In the genomic region with DNA sequence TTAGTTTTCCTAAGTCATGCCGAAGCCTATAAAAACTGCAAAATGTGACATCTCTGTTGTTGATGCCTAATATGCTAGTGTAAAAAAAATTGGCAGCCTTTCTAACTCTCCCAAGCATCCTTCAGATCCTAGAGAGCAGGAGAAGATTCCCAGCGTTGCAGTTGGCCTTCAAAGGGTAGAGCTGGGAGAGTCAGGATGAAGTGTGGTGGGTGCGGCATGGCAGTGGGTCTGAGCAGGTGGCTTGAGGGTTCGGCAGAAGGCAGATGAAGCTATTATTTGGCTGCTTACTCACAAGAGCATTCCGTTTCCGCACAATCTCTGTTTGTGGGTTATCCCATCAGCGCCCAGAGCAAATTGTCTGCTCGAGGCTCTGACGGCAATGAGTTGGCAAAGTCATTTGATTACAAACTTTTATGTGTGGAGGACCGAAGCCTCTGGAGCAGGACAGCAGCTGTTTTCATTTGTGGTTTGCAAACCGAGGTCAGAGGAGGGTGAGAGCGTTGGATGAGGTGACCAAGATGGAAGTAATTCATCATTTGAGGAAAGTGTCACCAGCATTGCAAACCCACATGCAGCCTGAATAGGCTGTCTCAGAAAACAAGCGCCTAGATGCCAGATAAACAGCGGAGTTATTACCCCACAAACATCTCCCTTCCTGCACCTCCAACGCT, we compare ENCODE assay signal across 21 mouse cellular contexts.
DNase-seq lines count a peak whose midpoint lies in the region; ATAC-seq and TF ChIP-seq lines count a peak whose summit lies in the region.
"Had no signal": no experiment of that assay in that cellular context is flagged by ENCODE, and none has a peak within 500 bp of the region (broad histone marks: within the 10 kb centered on the region; RNA-seq: fewer than 3 reads in every experiment).

No protein-coding gene starts in this region.

- H3K4me1 ChIP-seq in kidney, adult 2 months (ENCODE audit: control insufficient read depth, insufficient read depth, low read length) = no peaks in the 10 kb centered on the region
- H3K4me1 ChIP-seq in kidney, embryonic 14.5 days (ENCODE audit: control insufficient read depth, insufficient read depth, low read length) = peaks cover 13% of the 10 kb centered on the region; the same call in 1 of the 2 replicates
- H3K4me1 ChIP-seq in lung, embryonic 15.5 days = no peaks in the 10 kb centered on the region
- H3K4me1 ChIP-seq: embryonic facial prominence, embryonic 13.5 days; hindbrain, embryonic 10.5 days; liver, embryonic 12.5 days; midbrain, embryonic 13.5 days had no signal

- no peak overlapping the region for H3K4me3 ChIP-seq in kidney, adult 2 months (ENCODE audit: insufficient read depth, low read depth, low read length)
- H3K4me3 ChIP-seq in kidney, embryonic 14.5 days (ENCODE audit: low read length) = no peak overlapping the region
- H3K4me3 ChIP-seq in C2C12 (ENCODE audit: insufficient read depth, poor library complexity, severe bottlenecking) = no peak overlapping the region
- H3K4me3 ChIP-seq in lung, embryonic 15.5 days = no peak overlapping the region
- H3K4me3 ChIP-seq: embryonic facial prominence, embryonic 13.5 days; hindbrain, embryonic 10.5 days; limb, embryonic 12.5 days; liver, embryonic 12.5 days; midbrain, embryonic 13.5 days had no signal

- no peaks in the 10 kb centered on the region for H3K9me3 ChIP-seq in kidney, embryonic 14.5 days (ENCODE audit: control insufficient read depth, low read length)
- H3K9me3 ChIP-seq in lung, embryonic 15.5 days = no peaks in the 10 kb centered on the region
- H3K9me3 ChIP-seq: embryonic facial prominence, embryonic 13.5 days; hindbrain, embryonic 10.5 days; limb, embryonic 12.5 days; liver, embryonic 12.5 days; midbrain, embryonic 13.5 days had no signal

- no peak for ATAC-seq in kidney, embryonic 14.5 days (ENCODE audit: low FRiP score, low TSS enrichment)
- ATAC-seq in lung, embryonic 15.5 days (ENCODE audit: borderline replicate concordance, extremely low read depth, low FRiP score, low TSS enrichment) = peak; percentile 29; the same call in 1 of the 2 replicates
- ATAC-seq: forebrain, embryonic 14.5 days; hindbrain, postnatal 0 days; intestine, postnatal 0 days; liver, embryonic 12.5 days; midbrain, embryonic 13.5 days had no signal

- DNase-seq in kidney, adult 2 months = peak; percentile 1
- DNase-seq in lung, postnatal 4 days = peak; percentile 29 to 63
- DNase-seq in ovary, postnatal 14 days (ENCODE audit: low spot score) = no peak
- DNase-seq in spleen, postnatal 10 days (ENCODE audit: low spot score in 2 of 2) = no peak
- DNase-seq in embryo, embryonic 11 days = no peak
- DNase-seq: cerebellum, adult 2 months; gastrocnemius, postnatal 14 days had no signal

- TF ChIP-seq POLR2A in kidney, adult 2 months (IDR thresholded peaks at IDR 0.05; ENCODE audit: low read depth, low read length) = no peak

- H3K27ac ChIP-seq in kidney, adult 2 months (ENCODE audit: insufficient read depth, low read depth, low read length) = no peak overlapping the region
- H3K27ac ChIP-seq in kidney, embryonic 14.5 days (ENCODE audit: low read depth, low read length) = no peak overlapping the region
- no peak overlapping the region for H3K27ac ChIP-seq in lung, embryonic 15.5 days
- H3K27ac ChIP-seq: embryonic facial prominence, embryonic 13.5 days; hindbrain, embryonic 10.5 days; hindbrain, postnatal 0 days; limb, embryonic 12.5 days; liver, embryonic 12.5 days; macrophage; midbrain, embryonic 13.5 days; stomach, postnatal 0 days had no signal

- H3K79me3 ChIP-seq in C2C12 (ENCODE audit: low read depth) = no peaks in the 10 kb centered on the region

- 48% methylated on average over 15 of the region's 15 CpGs for WGBS in kidney, adult 2 months
- WGBS in kidney, embryonic 14.5 days = 59% methylated on average over 15 of the region's 15 CpGs
- WGBS in lung, embryonic 15.5 days = 40% methylated on average over 15 of the region's 15 CpGs

- no peaks in the 10 kb centered on the region for H3K36me3 ChIP-seq in kidney, adult 2 months (ENCODE audit: control insufficient read depth, insufficient read depth, low read length)
- H3K36me3 ChIP-seq in kidney, embryonic 14.5 days (ENCODE audit: control insufficient read depth, insufficient read depth, low read length) = no peaks in the 10 kb centered on the region
- no peaks in the 10 kb centered on the region for H3K36me3 ChIP-seq in C2C12 (ENCODE audit: control insufficient read depth, insufficient read depth)
- no peaks in the 10 kb centered on the region for H3K36me3 ChIP-seq in lung, embryonic 15.5 days
- H3K36me3 ChIP-seq: embryonic facial prominence, embryonic 13.5 days; G1E; hindbrain, embryonic 10.5 days; limb, embryonic 12.5 days; liver, embryonic 12.5 days; midbrain, embryonic 13.5 days had no signal

- H3K9ac ChIP-seq in kidney, embryonic 14.5 days (ENCODE audit: low read depth, low read length) = no peak overlapping the region
- H3K9ac ChIP-seq in lung, embryonic 15.5 days = no peak overlapping the region
- H3K9ac ChIP-seq: embryonic facial prominence, embryonic 13.5 days; limb, embryonic 12.5 days; liver, embryonic 12.5 days; midbrain, embryonic 13.5 days had no signal

- H3K4me2 ChIP-seq in kidney, embryonic 14.5 days (replicated peaks; ENCODE audit: low read depth, low read length) = no peak overlapping the region
- H3K4me2 ChIP-seq in lung, embryonic 15.5 days = no peak overlapping the region
- H3K4me2 ChIP-seq: embryonic facial prominence, embryonic 13.5 days; limb, embryonic 12.5 days; liver, embryonic 12.5 days; midbrain, embryonic 13.5 days had no signal

- no peak overlapping the region for H3ac ChIP-seq in C2C12 (ENCODE audit: control insufficient read depth, insufficient read length, low read depth)

- no peak for TF ChIP-seq CTCF in kidney, adult 2 months (conservative IDR thresholded peaks at IDR 0.05; ENCODE audit: insufficient read depth, insufficient read length, low read depth, low read length)
- TF ChIP-seq CTCF in C2C12 (IDR thresholded peaks at IDR 0.05; ENCODE audit: control insufficient read depth, insufficient read depth, insufficient read length) = no peak

- H3K79me2 ChIP-seq in C2C12 (ENCODE audit: control insufficient read depth, insufficient read depth) = no peaks in the 10 kb centered on the region

- H3K27me3 ChIP-seq in kidney, adult 2 months (replicated peaks; ENCODE audit: control insufficient read depth, insufficient read depth, low read length) = no peaks in the 10 kb centered on the region
- H3K27me3 ChIP-seq in kidney, embryonic 14.5 days (ENCODE audit: control insufficient read depth, insufficient read depth, low read length) = no peaks in the 10 kb centered on the region
- H3K27me3 ChIP-seq in C2C12 (ENCODE audit: control insufficient read depth, insufficient read depth, insufficient read length) = no peaks in the 10 kb centered on the region
- H3K27me3 ChIP-seq in lung, embryonic 15.5 days = no peaks in the 10 kb centered on the region
- H3K27me3 ChIP-seq: embryonic facial prominence, embryonic 13.5 days; liver, embryonic 12.5 days; midbrain, embryonic 13.5 days had no signal

TF ChIP-seq in C2C12, 6 proteins besides CTCF, POLR2A, EP300 and RAD21:
- TF ChIP-seq MYOD1 (IDR thresholded peaks at IDR 0.05; ENCODE audit: control insufficient read depth, insufficient read length, low read depth) (peak; percentile 45), MAX (IDR thresholded peaks at IDR 0.05) (no peak)

Comparison
In these comparisons a context has a peak if more than half of its experiments do, and no peak if none do; other contexts are left out.
1. DNase-seq: peak in kidney, adult 2 months (single experiment) and lung, postnatal 4 days (2 of 2); none in ovary, postnatal 14 days (single experiment), spleen, postnatal 10 days (0 of 2) and embryo, embryonic 11 days (single experiment).